Mouse (Mus musculus) T-helper 17 cell (primary cell): ENCODE results near the gene Olfr1386.
"Not testable (repeated sequence)": the region's sequence is repeated elsewhere in the genome, so short reads cannot be mapped to it uniquely, and the experiment has no call there.

Source experiments
- in situ Hi-C, 2 experiments: fragments of 300-600 bp; cut with MboI, MseI; formaldehyde crosslinking; loops; 1 replicate in 1 of 2; 2 replicates in 1 of 2; pipeline ENCODE4 v1.15.1; 2025; ENCODE audit warnings: high pct_unique_total_duplicates in 2 of 2

The Olfr1386 gene

GRCm38 (mm10) chr11:49464746-49465145 lies at the start of gene Olfr1386:
Gene Olfr1386 (plus strand): TSS chr11:49465046.
- in situ Hi-C loops, result not testable (repeated sequence)

DNA sequence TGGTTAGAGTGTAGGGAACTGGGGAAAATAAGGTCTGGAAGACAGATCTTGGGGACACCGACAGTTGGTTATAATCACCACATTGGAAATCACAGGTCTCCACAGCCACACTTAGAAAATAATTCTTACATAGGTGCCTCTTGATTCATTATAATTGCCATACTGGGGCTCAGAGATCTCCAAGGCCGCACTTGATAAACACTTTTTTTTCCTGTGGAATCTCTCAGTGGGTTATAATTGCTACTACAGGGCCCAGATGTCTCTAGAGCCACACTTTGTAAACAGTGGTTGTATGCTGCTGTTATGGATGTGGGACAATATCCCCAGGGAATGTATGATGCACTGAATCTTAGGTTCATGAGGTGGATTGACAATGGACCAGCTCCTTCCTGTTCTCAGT lies 42.1 kb upstream of the Olfr1386 start, which contains the start of gene Olfr1389:
Olfr1389 (plus strand) TSS at position 301 of the 400 bp plus-strand sequence.
- in situ Hi-C loops, result loop anchor here in 1 of 2 experiments (25.0 kb wide), 1 partner anchor 235 kb away; the partner anchor contains the start of gene Btnl9

DNA sequence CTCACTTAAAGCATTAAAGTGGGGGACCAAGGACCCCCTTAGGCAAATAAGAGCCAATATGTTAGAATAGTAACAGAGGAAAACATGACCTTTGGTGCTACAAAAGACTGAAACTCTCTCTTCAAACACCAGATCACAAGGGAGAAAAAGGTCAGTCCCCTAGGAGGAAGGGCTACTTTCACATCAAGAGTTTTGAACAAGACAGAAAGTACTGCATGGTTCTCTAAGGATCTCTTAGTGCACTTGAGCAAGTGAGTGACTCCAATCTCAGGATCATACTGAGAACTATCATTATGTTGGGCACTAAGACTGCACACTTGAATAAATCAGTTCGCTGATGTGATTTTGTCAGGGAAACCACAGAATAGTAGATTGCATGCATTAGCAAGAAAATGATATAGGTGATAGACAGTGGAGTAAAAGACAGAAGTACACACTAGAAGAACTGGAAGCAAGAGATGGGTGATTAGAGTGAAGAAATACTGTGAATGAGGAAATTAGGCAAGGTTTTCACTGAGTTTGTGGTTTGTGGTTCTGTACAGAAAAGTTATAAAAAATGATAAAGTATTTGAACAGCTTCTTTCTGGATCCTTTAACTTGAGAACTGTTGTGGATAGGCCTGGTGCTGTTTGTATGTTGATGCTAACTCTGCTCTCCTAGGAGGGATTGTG lies 39.5 kb upstream of the Olfr1386 start:
- in situ Hi-C loops, result no loop called here

- in situ Hi-C loops, result no loop called here
These were observed 35.2 kb upstream of the Olfr1386 start for GRCm38 (mm10) chr11:49429641-49430040.

DNA sequence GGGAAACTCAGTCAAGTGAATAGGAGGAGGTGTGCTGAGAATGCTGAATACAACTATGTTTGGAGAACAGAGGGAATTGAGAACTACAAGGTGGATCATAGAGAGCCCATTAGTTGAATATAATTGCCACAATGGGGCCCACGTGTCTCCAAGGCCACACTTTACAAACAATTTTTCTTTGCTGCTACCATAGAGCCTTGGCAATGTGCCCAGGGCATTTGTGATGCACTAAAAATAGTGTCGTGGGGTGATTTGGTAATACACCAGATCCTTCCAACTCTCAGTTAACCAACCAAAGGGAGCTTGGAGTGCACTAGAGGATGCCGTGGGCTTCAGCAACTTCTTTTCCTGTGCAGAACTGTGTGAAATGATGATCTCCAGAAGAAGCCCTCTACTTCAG lies 28.4 kb upstream of the Olfr1386 start, which contains the start of gene Olfr1388:
Olfr1388 (plus strand) TSS at position 214 of the 400 bp plus-strand sequence.
- in situ Hi-C loops, result no loop called here

- in situ Hi-C loops, result no loop called here
These were observed 9.8 kb upstream of the Olfr1386 start, which contains the start of gene Olfr1387 for GRCm38 (mm10) chr11:49455043-49455442. Gene Olfr1387 (plus strand): TSS chr11:49455343.

DNA sequence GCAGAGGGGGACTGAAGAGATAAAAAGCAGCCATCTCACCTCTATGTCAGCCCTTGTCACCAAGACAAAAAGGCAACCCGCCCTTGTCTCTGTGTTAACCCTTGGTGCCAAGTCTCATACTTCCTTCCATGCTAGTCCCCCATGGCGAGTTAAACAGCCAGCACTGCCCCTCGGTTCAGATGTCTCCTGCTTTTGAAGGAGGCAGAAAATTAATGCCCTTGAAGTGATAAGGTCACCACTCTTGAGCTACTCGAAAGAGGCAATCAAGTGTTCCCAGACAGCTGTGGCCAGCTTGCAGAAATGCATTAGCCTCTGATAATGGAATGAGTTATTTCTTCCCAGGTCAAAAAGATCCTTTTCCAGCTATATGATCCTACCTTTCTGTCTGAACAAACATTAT lies 21.1 kb downstream of the Olfr1386 start:
- in situ Hi-C loops, result no loop called here

DNA sequence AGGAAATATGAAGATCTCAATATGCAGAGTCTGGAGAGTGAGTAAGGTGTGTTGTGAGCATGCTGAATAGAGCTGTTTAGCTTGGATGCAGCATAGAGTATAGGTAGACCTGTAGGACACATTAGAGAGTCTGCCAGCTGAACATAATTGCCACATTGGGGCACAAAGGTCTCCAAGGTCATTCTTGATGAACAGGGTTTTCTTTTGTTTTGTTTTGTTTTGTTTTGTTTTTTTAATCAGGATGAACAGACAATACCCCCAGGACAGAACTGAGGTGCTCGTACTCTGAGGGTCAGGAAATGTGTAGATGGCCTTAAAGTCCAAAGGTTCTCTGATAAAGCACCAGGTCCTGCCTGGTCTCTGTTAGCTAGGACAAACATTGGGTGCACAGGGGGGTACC lies 23.9 kb downstream of the Olfr1386 start, which contains the start of gene Olfr1385:
Olfr1385 (plus strand) TSS at position 301 of the 400 bp plus-strand sequence.
- in situ Hi-C loops, result not testable (repeated sequence)

DNA sequence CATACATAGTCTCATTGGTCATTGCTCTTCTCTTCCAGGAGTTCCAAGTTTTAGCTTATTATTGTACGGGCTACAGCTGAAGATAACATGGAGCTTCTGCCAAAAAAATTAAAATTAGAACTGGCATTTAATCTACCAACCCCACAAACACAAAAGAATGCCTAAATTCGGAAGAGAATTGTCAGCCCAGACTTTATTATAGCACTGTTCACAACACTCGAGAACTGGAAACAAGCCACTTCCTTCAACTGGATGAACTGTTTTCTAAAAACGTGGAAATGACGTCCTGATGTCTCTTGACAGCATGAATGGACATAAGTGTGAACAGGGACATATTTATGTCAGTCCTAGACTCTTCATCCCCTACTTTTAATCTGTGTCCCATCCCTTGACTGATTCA lies 53.2 kb downstream of the Olfr1386 start:
- in situ Hi-C loops, result no loop called here

- in situ Hi-C loops, result no loop called here
These were observed 54.5 kb downstream of the Olfr1386 start, which contains the start of gene Olfr1383 for GRCm38 (mm10) chr11:49519348-49519747. Gene Olfr1383 (plus strand): TSS chr11:49519648.
